Mouse (Mus musculus): ENCODE data around the gene Gm3238.
"Not testable (repeated sequence)": the region's sequence is repeated elsewhere in the genome, so short reads cannot be mapped to it uniquely, and the experiment has no call there.

The Gm3238 gene

GRCm38 (mm10) chr10:77771225-77771624, at the start of gene Gm3238:
Gene Gm3238 (minus strand): TSS chr10:77771325.
- DNase-seq (ENCODE audit: low spot score in 2 of 2), result not testable (repeated sequence)

GRCm38 (mm10) chr10:77819203-77819602, 48.1 kb upstream of the Gm3238 start:
- DNase-seq (ENCODE audit: low spot score in 2 of 2), result no peak

GRCm38 (mm10) chr10:77818523-77818922, 47.4 kb upstream of the Gm3238 start:
- DNase-seq (ENCODE audit: low spot score in 2 of 2), result no peak

- no peak for DNase-seq (ENCODE audit: low spot score in 2 of 2)
Observed at GRCm38 (mm10) chr10:77815514-77815913, 44.4 kb upstream of the Gm3238 start.

- no peak for DNase-seq (ENCODE audit: low spot score in 2 of 2)
Observed at GRCm38 (mm10) chr10:77814382-77814781, 43.3 kb upstream of the Gm3238 start, which contains the start of gene Gm2696. Gene Gm2696 (plus strand): TSS chr10:77814682.

GRCm38 (mm10) chr10:77811743-77812142, 40.6 kb upstream of the Gm3238 start, which contains the start of gene Gm9507:
Gene Gm9507 (minus strand): TSS chr10:77811843.
- DNase-seq (ENCODE audit: low spot score in 2 of 2), result peak in 1 of 2 experiments; percentile 2

GRCm38 (mm10) chr10:77804095-77804494, 33.0 kb upstream of the Gm3238 start:
- no peak for DNase-seq (ENCODE audit: low spot score in 2 of 2)

GRCm38 (mm10) chr10:77798921-77799508, 27.9 kb upstream of the Gm3238 start, which contains the start of gene Gm19668:
Gene Gm19668 (minus strand): TSS chr10:77799133.
- no peak for DNase-seq (ENCODE audit: low spot score in 2 of 2)

GRCm38 (mm10) chr10:77798164-77798920, 27.2 kb upstream of the Gm3238 start:
- DNase-seq (ENCODE audit: low spot score in 2 of 2), result not testable (repeated sequence)

GRCm38 (mm10) chr10:77797677-77798076, 26.6 kb upstream of the Gm3238 start:
- no peak for DNase-seq (ENCODE audit: low spot score in 2 of 2)

GRCm38 (mm10) chr10:77794976-77795375, 23.9 kb upstream of the Gm3238 start, which contains the start of gene Gm9639:
Gene Gm9639 (minus strand): TSS chr10:77795076.
- DNase-seq (ENCODE audit: low spot score in 2 of 2), result no peak

GRCm38 (mm10) chr10:77788621-77789020, 17.5 kb upstream of the Gm3238 start:
- DNase-seq (ENCODE audit: low spot score in 2 of 2), result no peak

- peak in 1 of 2 experiments; percentile 16 for DNase-seq (ENCODE audit: low spot score in 2 of 2)
Observed at GRCm38 (mm10) chr10:77787876-77788275, 16.8 kb upstream of the Gm3238 start, which contains the start of gene Gm7137. Gene Gm7137 (minus strand): TSS chr10:77788200.

- not testable (repeated sequence) for DNase-seq (ENCODE audit: low spot score in 2 of 2)
Observed at GRCm38 (mm10) chr10:77783396-77783795, 12.3 kb upstream of the Gm3238 start.

GRCm38 (mm10) chr10:77782442-77782841, 11.3 kb upstream of the Gm3238 start, which contains the start of gene Gm3250:
Gene Gm3250 (minus strand): TSS chr10:77782542.
- not testable (repeated sequence) for DNase-seq (ENCODE audit: low spot score in 2 of 2)

- DNase-seq (ENCODE audit: low spot score in 2 of 2), result not testable (repeated sequence)
Observed at GRCm38 (mm10) chr10:77776844-77777243, 5.7 kb upstream of the Gm3238 start, which contains the start of gene Gm7138. Gene Gm7138 (minus strand): TSS chr10:77776944.

- DNase-seq (ENCODE audit: low spot score in 2 of 2), result not testable (repeated sequence)
Observed at GRCm38 (mm10) chr10:77772142-77772541, 1.0 kb upstream of the Gm3238 start.

GRCm38 (mm10) chr10:77769727-77770126, 1.4 kb downstream of the Gm3238 start:
- no peak for DNase-seq (ENCODE audit: low spot score in 2 of 2)

GRCm38 (mm10) chr10:77759582-77759981, 11.5 kb downstream of the Gm3238 start, which contains the start of gene Gm3233:
Gene Gm3233 (minus strand): TSS chr10:77759682.
- DNase-seq (ENCODE audit: low spot score in 2 of 2), result not testable (repeated sequence)

- no peak for DNase-seq (ENCODE audit: low spot score in 2 of 2)
Observed at GRCm38 (mm10) chr10:77753448-77753847, 17.7 kb downstream of the Gm3238 start.

- not testable (repeated sequence) for DNase-seq (ENCODE audit: low spot score in 2 of 2)
Observed at GRCm38 (mm10) chr10:77752312-77752711, 18.8 kb downstream of the Gm3238 start.

GRCm38 (mm10) chr10:77751254-77751653, 19.9 kb downstream of the Gm3238 start, which contains the start of gene Gm9736:
Gene Gm9736 (minus strand): TSS chr10:77751354.
- not testable (repeated sequence) for DNase-seq (ENCODE audit: low spot score in 2 of 2)
